ENCODE assay signal across 8 mouse cellular contexts in genomic region chr6:90463890-90464421, GRCm38 (mm10). TPM values are rescaled to one million over a fixed set of nuclear protein-coding genes. Genes with fewer than 3 reads are reported as not detected.
DNase-seq lines count a peak whose midpoint lies in the region; ATAC-seq and TF ChIP-seq lines count a peak whose summit lies in the region.

No protein-coding gene starts in this region.

- no peaks in the 10 kb centered on the region for H3K9me3 ChIP-seq in liver, postnatal 0 days (ENCODE audit: low read length)

- peak overlapping the region; percentile 74 for H3K4me2 ChIP-seq in liver, postnatal 0 days (ENCODE audit: low read depth, low read length)

- peaks cover 24% of the 10 kb centered on the region for H3K4me1 ChIP-seq in testis, adult 2 months (ENCODE audit: control insufficient read depth, insufficient read depth, low read length)
- H3K4me1 ChIP-seq in liver, postnatal 0 days (ENCODE audit: insufficient read depth) = peaks cover 8% of the 10 kb centered on the region; the same call in 1 of the 2 replicates

- TF ChIP-seq CTCF in testis, adult 2 months (IDR thresholded peaks at IDR 0.05; ENCODE audit: control insufficient read depth, insufficient read depth, insufficient replicate concordance, low read depth, low read length) = no peak
- TF ChIP-seq CTCF in liver, postnatal 0 days (IDR thresholded peaks at IDR 0.05; ENCODE audit: low read depth) = no peak

- H3K4me3 ChIP-seq in testis, adult 2 months (ENCODE audit: control insufficient read depth, low read depth, low read length) = peak overlapping the region; percentile 39
- peak overlapping the region; percentile 11 for H3K4me3 ChIP-seq in liver, postnatal 0 days (ENCODE audit: low read depth, low read length)

- peak overlapping the region; percentile 65 for H3K27ac ChIP-seq in testis, adult 2 months (ENCODE audit: control insufficient read depth, insufficient read depth, low read depth, low read length)
- peak overlapping the region; percentile 99 for H3K27ac ChIP-seq in liver, postnatal 0 days (ENCODE audit: low read depth)

- TF ChIP-seq EP300 in liver, postnatal 0 days (IDR thresholded peaks at IDR 0.05; ENCODE audit: low read depth) = no peak

- 40% methylated on average over 7 of the region's 7 CpGs for WGBS in liver, postnatal 0 days (ENCODE audit: insufficient replicate concordance)

- no peaks in the 10 kb centered on the region for H3K36me3 ChIP-seq in testis, adult 2 months (ENCODE audit: control insufficient read depth, insufficient read depth, low read length)
- no peaks in the 10 kb centered on the region; the same call in none of the 2 replicates for H3K36me3 ChIP-seq in liver, postnatal 0 days (replicated peaks; ENCODE audit: insufficient read depth, low read length)

- no peaks in the 10 kb centered on the region for H3K27me3 ChIP-seq in testis, adult 2 months (ENCODE audit: control insufficient read depth, insufficient read depth, low read length)
- peaks cover 26% of the 10 kb centered on the region for H3K27me3 ChIP-seq in liver, postnatal 0 days (ENCODE audit: insufficient read depth, low read length)

- TF ChIP-seq POLR2A in testis, adult 2 months (IDR thresholded peaks at IDR 0.05; ENCODE audit: control insufficient read depth, low read depth, low read length) = no peak

- peak; percentile 51 for DNase-seq in cerebellum, adult 11-12 months
- DNase-seq in testis, postnatal 10 days (ENCODE audit: low spot score) = no peak
- DNase-seq in liver, postnatal 0 days = no peak
- DNase-seq in adrenal gland, postnatal 25 days = no peak
- DNase-seq in frontal cortex, postnatal 36 days (ENCODE audit: low spot score in 2 of 2) = no peak
- DNase-seq in urinary bladder, adult 18-20 months (ENCODE audit: low spot score in 2 of 2) = no peak

- H3K9ac ChIP-seq in liver, postnatal 0 days (replicated peaks) = peak overlapping the region; percentile 56

- no peak for ATAC-seq in cerebellum, adult (ENCODE audit: insufficient number of reproducible peaks, low FRiP score, low TSS enrichment)
- no peak for ATAC-seq in liver, postnatal 0 days

RNA-seq across cellular contexts. Expression of gene Klf15, which starts 1.6 kb away (rescaled TPM):
- polyA plus RNA-seq in testis, adult 2 months (2012; rRNA removed) = 7.6 and 7.7 TPM in 2 replicates
- 22.4 and 45.6 TPM in 2 replicates for polyA plus RNA-seq in liver, postnatal 0 days (2015; fragmentation: Nextera tagmentation; extraction: Ambion mirVana)
- total RNA-seq in adrenal gland, postnatal 25 days (2021) = 38.4 and 44.5 TPM in 2 replicates

RNA-seq across cellular contexts. Expression of gene Aldh1l1, which starts 22.3 kb away (rescaled TPM):
- 7.2 and 9.6 TPM in 2 replicates for polyA plus RNA-seq in testis, adult 2 months (2012; rRNA removed)
- polyA plus RNA-seq in liver, postnatal 0 days (2015; fragmentation: Nextera tagmentation; extraction: Ambion mirVana) = 104 and 114 TPM in 2 replicates
- 179 and 220 TPM in 2 replicates for total RNA-seq in adrenal gland, postnatal 25 days (2021)

RNA-seq across cellular contexts. Expression of gene Cfap100, which starts 35.4 kb away (rescaled TPM):
- 51.7 and 65.0 TPM in 2 replicates for polyA plus RNA-seq in testis, adult 2 months (2012; rRNA removed)
- polyA plus RNA-seq in liver, postnatal 0 days (2015; fragmentation: Nextera tagmentation; extraction: Ambion mirVana) = 0.06 TPM in 1 of 2 replicates, not detected in the other
- 1.1 TPM in 1 of 2 replicates, not detected in the other for total RNA-seq in adrenal gland, postnatal 25 days (2021)

Comparison
In these comparisons a context has a peak if more than half of its experiments do, and no peak if none do; other contexts are left out.
1. RNA of gene Cfap100, which starts 35.4 kb away (polyA plus RNA-seq): 51.7 to 65.0 TPM in testis, adult 2 months; 0.06 TPM in liver, postnatal 0 days; every median in the first group is over 10 times any median in the second.